Mouse (Mus musculus): ENCODE measurements at regions not wholly inside any gene's neighbourhood (a gene's known extent, or its start where the extent isn't known, plus 50 kb on each side); places are given as distances from the start of the nearest gene placed in this dataset.
A peak's percentile ranks its signal among the peaks of the same experiment; 100 is the strongest.

- no peak for DNase-seq (ENCODE audit: low spot score)
These were observed 432.9 kb downstream of the Col11a1 start for GRCm38 (mm10) chr3:114463267-114463666.

- DNase-seq (ENCODE audit: low spot score) = no peak
These were observed 433.6 kb downstream of the Col11a1 start for GRCm38 (mm10) chr3:114463714-114464545.

DNA sequence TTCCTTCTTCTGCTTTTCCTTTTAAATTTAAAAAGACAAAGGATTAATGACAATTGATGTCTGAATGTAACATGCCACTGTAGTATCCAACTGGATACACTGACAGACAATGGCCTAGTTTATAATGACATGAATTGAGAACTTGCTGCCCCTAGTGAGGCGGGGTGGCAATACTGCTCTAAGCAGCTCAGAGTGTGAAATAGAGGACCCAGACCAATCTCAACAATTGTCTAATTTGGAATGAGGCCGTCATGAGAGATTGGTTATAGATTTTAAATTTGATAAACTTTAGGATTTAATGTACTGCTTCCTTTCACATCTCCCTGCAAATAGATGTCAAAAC lies 434.2 kb downstream of the Col11a1 start:
- no peak for DNase-seq (ENCODE audit: low spot score)

GRCm38 (mm10) chr3:114483904-114484303 lies 420.0 kb upstream of the Olfm3 start:
- no peak for DNase-seq (ENCODE audit: low spot score)

DNA sequence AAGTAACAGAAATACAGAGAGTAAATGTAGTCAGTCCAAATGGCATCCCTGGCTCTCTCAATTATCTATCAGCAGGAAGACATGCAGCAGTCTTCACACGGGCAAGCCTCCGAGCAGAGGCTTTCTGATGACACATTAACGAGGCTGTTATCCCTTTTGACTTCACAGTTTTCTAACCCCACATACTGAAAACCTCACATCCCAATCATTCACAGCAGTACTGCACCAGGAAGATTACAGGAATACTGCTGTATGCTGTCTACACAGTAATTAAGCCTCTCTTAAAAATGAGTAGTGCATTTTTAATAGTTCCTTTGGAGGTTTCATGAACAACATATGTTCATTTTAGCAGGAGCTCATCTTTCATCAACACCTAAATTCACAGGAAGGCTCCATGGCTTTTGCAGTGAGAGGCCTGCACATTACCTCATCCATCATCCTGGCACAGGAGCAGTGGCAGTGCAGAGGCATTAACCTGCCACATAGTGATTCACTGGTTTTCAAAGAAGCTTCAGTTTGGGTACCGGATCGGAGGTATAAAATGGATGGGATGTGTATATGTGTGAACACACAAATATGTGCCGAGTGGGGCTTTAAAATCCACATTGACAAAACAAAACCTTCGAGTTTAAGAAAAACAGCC lies 396.1 kb upstream of the Olfm3 start:
- DNase-seq (ENCODE audit: low spot score) = no peak

DNA sequence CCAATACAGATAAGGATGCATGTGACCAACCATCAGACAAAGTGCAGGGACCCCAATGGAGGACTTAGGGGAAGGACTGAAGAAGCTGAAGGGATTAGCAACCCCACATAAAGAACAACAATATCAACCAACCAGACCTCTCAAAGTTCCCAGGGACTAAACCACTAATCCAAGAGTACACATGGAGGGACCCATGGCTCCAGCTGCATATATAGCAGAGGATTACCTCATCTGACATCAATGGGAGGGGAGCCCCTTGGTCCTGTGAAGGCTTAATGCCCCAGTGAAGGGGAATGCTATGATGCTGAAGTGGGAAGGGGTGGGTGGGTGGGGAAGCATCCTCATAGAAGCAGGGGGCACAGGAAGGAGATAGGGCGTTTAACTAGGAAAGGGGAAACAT lies 388.6 kb upstream of the Olfm3 start:
- no peak for DNase-seq (ENCODE audit: low spot score)

GRCm38 (mm10) chr3:114544353-114544752 lies 359.5 kb upstream of the Olfm3 start:
- no peak for DNase-seq (ENCODE audit: low spot score)

DNA sequence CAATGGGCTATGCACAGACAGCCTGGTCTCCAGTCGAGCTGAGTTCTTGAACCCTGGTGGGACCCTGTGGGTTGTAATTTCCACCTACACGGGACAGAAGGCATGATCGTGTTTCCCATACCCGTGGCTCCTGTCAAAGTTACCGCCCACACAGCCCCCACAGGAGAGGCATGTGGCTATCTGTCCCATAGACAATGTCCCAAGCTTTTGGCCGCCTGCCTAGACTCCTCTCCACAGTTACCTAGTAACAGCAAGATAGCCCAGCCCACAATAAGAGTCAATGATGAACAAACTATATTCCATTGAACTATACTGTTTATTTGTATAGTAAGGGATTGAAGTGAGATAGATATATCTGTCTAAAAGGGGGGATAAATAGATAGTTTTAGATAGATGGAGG lies 356.7 kb upstream of the Olfm3 start:
- peak; percentile 52 for DNase-seq (ENCODE audit: low spot score)

DNA sequence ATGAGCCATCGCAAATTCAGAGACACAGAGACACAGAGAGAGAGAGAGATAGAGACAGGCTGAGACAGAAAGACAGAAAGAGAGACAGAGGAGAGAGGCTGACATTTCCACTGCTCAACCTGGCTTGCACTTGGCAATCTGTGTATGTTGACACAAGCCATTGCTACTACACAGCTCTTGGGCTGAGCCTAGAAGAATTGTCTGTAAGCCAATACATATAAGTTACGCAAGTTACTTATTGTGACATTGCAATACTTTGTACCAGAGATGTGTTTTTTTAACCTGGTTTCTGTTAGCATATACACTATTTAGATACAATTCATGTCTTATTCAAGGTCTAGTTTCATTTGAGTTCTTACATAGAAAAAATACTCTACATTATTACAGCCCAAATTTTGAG lies 332.9 kb upstream of the Olfm3 start:
- no peak for DNase-seq (ENCODE audit: low spot score)

All from testis, postnatal 10 days (tissue).